Mouse (Mus musculus) liver, adult 2 months (tissue): ENCODE results near the gene Dnajc30. TPM values are rescaled to one million over a fixed set of nuclear protein-coding genes. Genes with fewer than 3 reads are reported as not detected.

ENCODE experiments used
- DNase-seq: peaks from one replicate; pipeline ENCODE4 v3.0.0-alpha.2; 2011; ENCODE audit warnings: low read depth, low spot score; ENCODE audit errors: extremely low read depth
- H3K27ac ChIP-seq: fragments of 200-500 bp; replicated peaks from 2 replicates; pipeline ENCODE4 v1.5.1; 2012; ENCODE audit warnings: low read depth, mild to moderate bottlenecking, control low read depth, inconsistent platforms, low read length; ENCODE audit not compliant: insufficient read depth
- H3K27me3 ChIP-seq: fragments of 200-500 bp; 2 replicates; pipeline ENCODE4 v1.6.1; 2012; ENCODE audit warnings: mild to moderate bottlenecking, moderate library complexity, low read length, inconsistent platforms; ENCODE audit not compliant: control insufficient read depth, insufficient read depth
- H3K36me3 ChIP-seq: fragments of 200-500 bp; 2 replicates; pipeline ENCODE4 v1.6.1; 2012; ENCODE audit warnings: low read length, inconsistent platforms; ENCODE audit not compliant: control insufficient read depth, insufficient read depth
- H3K4me1 ChIP-seq: fragments of 200-500 bp; 2 replicates; pipeline ENCODE4 v1.6.1; 2011; ENCODE audit warnings: low read length; ENCODE audit not compliant: control insufficient read depth, insufficient read depth
- H3K4me3 ChIP-seq: fragments of 200-500 bp; 2 replicates; pipeline ENCODE4 v1.5.1; 2011; ENCODE audit warnings: low read depth, mild to moderate bottlenecking, control low read depth, low read length, moderate library complexity; ENCODE audit not compliant: insufficient read depth
- H3K79me2 ChIP-seq: fragments of 200-500 bp; 2 replicates; pipeline ENCODE4 v1.6.1; 2012; ENCODE audit warnings: inconsistent platforms, mild to moderate bottlenecking, low read length, moderate library complexity; ENCODE audit not compliant: control insufficient read depth, insufficient read depth
- H3K9ac ChIP-seq: fragments of 200-500 bp; 2 replicates; pipeline ENCODE4 v1.6.1; 2012; ENCODE audit warnings: low read depth, mild to moderate bottlenecking, control low read depth, inconsistent platforms, low read length
- CTCF ChIP-seq: fragments of 200-500 bp; IDR thresholded peaks from 2 replicates; pipeline ENCODE4 v1.5.1; 2011; ENCODE audit warnings: low read depth, low read length, control low read depth
- POLR2A ChIP-seq: fragments of 200-500 bp; IDR thresholded peaks from 2 replicates; pipeline ENCODE4 v1.6.1; 2011; ENCODE audit warnings: low read length, control low read depth; ENCODE audit not compliant: insufficient read depth; ENCODE audit errors: extremely low read depth
- WGBS: fragments of 180-500 bp; shearing (Covaris S2); methylation state at CpG from one replicate; pipeline ENCODE4 v1.1.7; 2018; 5-methylcytosine and 5-hydroxymethylcytosine counted together
- polyA plus RNA-seq: library from polyadenylated mRNA; depleted of rRNA; stranded (reverse); fragments of >200 nt; gene quantifications from 2 replicates; pipeline ENCODE4 v1.2.3, GENCODE M21; 2012
- total RNA-seq: library from RNA; depleted of rRNA; stranded (reverse); fragments of >200 nt; gene quantifications from 2 replicates; pipeline ENCODE4 v1.2.3, GENCODE M21; 2014

Dnajc30 gene
- total and polyA plus RNA-seq, 2 experiments, result 7.1 to 39.9 TPM

DNA sequence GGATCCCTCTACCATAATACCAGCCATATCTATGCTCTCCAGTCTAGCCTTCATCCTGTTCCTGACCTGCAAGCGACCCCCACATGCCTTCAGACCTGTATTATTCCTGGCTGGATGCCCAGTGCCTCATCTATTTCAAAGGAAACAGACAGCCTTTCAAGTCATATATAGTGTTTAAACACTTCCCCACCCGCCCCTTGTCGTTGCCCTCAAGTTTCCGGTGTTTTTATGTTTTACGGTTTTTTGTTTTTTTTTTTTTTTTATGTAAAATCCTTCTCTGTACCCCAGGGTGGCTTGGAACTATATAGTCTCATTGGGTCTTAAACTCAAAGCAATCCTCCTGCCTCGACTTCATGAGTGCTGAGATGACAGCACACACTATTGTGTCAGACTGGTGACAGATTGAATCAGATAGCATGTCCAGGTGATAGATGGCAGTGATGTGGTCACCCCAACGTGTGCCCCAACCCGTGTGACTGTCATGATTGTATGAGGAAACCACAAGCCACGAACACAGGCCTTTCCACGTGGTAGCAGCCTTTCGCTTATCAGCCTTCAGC, 39.3 kb upstream of the Dnajc30 start:
- Histone ChIP-seq H3K9ac (no peak overlapping the region), H3K27ac (no peak overlapping the region), H3K79me2 (no peaks in the 10 kb centered on the region), H3K4me1 (peaks cover 9% of the 10 kb centered on the region; the same call in 1 of the 2 replicates), H3K36me3 (no peaks in the 10 kb centered on the region), H3K4me3 (no peak overlapping the region), H3K27me3 (peaks cover 5% of the 10 kb centered on the region; the same call in 1 of the 2 replicates)
- TF ChIP-seq CTCF (no peak), POLR2A (no peak)
- no peak for DNase-seq
- 65% methylated on average over 11 of the region's 11 CpGs for WGBS

DNA sequence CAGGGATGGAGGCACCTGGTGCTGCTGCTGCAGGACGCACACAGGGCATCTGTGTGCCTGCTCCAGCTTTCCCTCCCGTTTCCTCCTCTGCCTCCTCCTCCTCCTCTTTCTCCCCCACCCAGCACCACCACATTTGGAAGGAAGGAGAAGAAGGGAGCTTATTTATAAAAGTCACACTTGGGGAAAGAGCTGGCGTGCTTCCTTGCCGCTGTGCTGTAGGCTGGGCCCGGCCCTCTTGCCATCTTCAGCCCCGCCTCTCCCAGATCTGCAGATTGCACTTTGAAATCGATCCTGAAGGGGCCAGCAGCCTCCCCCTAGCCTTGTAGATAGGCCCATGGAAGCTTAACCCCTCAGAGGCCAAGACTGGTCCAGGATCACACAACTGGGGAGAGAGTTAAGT, 38.1 kb upstream of the Dnajc30 start:
- 71% methylated on average over 7 of the region's 7 CpGs for WGBS
- Histone ChIP-seq H3K27me3 (peaks cover 5% of the 10 kb centered on the region; the same call in 1 of the 2 replicates), H3K36me3 (no peaks in the 10 kb centered on the region), H3K27ac (no peak overlapping the region), H3K79me2 (no peaks in the 10 kb centered on the region), H3K4me3 (no peak overlapping the region), H3K9ac (no peak overlapping the region), H3K4me1 (peaks cover 9% of the 10 kb centered on the region; the same call in 1 of the 2 replicates)
- no peak for DNase-seq
- TF ChIP-seq POLR2A (no peak), CTCF (no peak)

DNA sequence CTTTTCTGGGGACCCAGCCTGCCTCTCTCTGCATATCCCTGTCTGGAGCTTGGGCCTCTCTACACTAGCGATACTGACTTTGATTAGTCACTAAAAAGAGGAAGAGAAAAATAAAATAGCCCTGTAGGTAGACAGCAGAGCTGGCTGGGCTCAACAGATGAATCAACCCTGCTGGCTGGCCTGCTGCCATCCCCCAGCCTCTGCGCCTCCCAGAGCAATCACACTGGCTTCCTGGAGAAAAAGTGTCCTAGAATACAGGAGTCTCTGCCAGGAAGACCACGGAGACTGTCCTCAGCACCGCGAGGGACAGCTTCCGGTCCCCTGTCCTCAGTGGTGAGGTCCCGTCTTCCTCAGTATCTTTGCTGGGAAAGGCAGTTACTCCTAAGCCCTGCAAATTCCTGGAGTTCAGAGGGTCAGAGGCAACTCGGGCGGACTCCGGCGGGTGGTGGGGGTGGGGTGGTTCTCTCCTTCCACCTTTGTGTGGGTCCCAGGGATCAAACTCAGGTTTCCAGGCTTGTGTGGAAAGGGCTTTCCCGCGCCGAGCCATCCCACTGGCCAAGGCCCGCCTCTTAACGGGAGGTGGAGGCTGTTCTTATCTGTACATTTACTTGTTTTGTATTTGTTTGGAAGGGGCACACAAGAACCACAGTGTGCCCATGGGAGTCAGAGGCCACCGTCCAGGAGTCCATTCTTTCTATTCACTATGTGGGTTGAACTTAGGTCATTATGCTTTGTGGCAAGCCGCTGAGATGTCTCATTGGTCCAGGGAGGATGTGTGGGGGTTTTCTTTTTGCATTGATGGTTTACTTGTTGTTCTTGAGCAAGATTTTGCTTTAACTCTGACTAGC, 34.8 kb upstream of the Dnajc30 start:
- no peak overlapping the region for H3K4me3 ChIP-seq
- H3K79me2 ChIP-seq, result no peaks in the 10 kb centered on the region
- H3K27ac ChIP-seq, result no peak overlapping the region
- H3K4me1 ChIP-seq, result peaks cover 18% of the 10 kb centered on the region
- H3K9ac ChIP-seq, result no peak overlapping the region
- no peak for DNase-seq
- TF ChIP-seq POLR2A (no peak), CTCF (no peak)
- no peaks in the 10 kb centered on the region for H3K36me3 ChIP-seq
- no peaks in the 10 kb centered on the region for H3K27me3 ChIP-seq
- 4% methylated on average over 18 of the region's 18 CpGs for WGBS

DNA sequence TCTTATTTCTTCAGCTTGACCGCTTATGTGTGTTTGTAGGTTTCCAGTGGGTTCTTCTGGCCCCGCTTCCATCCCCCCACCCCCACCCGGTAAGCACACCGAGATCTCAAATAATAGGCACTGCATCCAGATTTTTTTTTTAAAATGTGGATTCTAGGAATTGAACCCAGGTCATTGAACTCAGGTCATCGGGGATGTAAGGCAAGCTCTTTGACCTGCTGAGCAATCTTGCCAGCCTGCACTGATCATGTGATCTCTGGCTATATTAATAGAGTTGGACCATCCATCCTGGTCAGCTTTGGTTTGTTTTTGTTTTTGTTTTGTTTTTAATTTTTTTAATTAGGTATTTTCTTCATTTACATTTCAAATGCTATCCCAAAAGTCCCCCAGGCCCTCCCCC, 31.4 kb upstream of the Dnajc30 start:
- DNase-seq, result peak; percentile 91
- TF ChIP-seq CTCF (no peak), POLR2A (no peak)
- no peaks in the 10 kb centered on the region for H3K27me3 ChIP-seq
- no peak overlapping the region for H3K27ac ChIP-seq
- no peaks in the 10 kb centered on the region for H3K36me3 ChIP-seq
- 16% methylated on average over 5 of the region's 5 CpGs for WGBS
- no peak overlapping the region for H3K4me3 ChIP-seq
- H3K79me2 ChIP-seq, result no peaks in the 10 kb centered on the region
- peaks cover 29% of the 10 kb centered on the region for H3K4me1 ChIP-seq
- H3K9ac ChIP-seq, result no peak overlapping the region

DNA sequence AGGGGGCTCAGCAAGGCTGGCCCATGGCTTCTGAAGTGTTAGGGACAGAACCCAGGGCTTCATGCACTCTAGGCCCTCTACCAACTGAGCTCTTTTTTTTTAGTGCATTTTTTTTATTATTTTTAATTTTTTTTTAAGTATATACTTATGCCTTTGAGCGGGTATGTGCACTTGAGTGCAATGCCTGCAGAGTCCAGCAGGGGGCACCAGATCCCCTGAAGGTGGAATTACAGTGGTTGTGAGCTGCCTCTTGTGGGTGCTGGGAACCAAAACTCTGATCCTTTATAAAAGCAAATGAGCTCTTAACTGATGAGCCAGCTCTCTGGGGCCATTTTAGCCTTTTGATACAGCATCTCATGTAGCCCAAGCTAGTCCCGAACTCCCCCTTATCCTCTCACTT, 29.4 kb upstream of the Dnajc30 start:
- peak; percentile 34; the same call in 1 of the 2 replicates for TF ChIP-seq CTCF
- no peak for TF ChIP-seq POLR2A
- no peak for DNase-seq
- no peak overlapping the region for H3K4me3 ChIP-seq
- H3K79me2 ChIP-seq, result no peaks in the 10 kb centered on the region
- 98% methylated on average over 2 of the region's 2 CpGs for WGBS
- H3K36me3 ChIP-seq, result no peaks in the 10 kb centered on the region
- no peak overlapping the region for H3K27ac ChIP-seq
- H3K9ac ChIP-seq, result no peak overlapping the region
- H3K4me1 ChIP-seq, result peaks cover 21% of the 10 kb centered on the region
- H3K27me3 ChIP-seq, result no peaks in the 10 kb centered on the region
